ENCODE assay signal across 9 mouse cellular contexts in genomic region chr4:139643972-139644371, GRCm38 (mm10). TPM values are rescaled to one million over a fixed set of nuclear protein-coding genes. Genes with fewer than 3 reads are reported as not detected.
DNase-seq lines count a peak whose midpoint lies in the region; ATAC-seq and TF ChIP-seq lines count a peak whose summit lies in the region.
"Had no signal": no experiment of that assay in that cellular context is flagged by ENCODE, and none has a peak within 500 bp of the region (broad histone marks: within the 10 kb centered on the region; RNA-seq: fewer than 3 reads in every experiment).

No protein-coding gene starts in this region.

- peak; percentile 68 for DNase-seq in ES-E14 (ENCODE audit: low read depth, low spot score)
- DNase-seq in brain, adult 2 months (ENCODE audit: low read depth, low spot score), result peak; percentile 83
- DNase-seq in heart, postnatal 10 days, result peak; percentile 75 to 85
- DNase-seq in layer of hippocampus, postnatal 10 days (ENCODE audit: low spot score in 2 of 2), result peak; percentile 91 to 92
- DNase-seq in right cerebral cortex, postnatal 36 days (ENCODE audit: low spot score in 2 of 2), result peak; percentile 59 to 69
- peak; percentile 64 to 84 for DNase-seq in urinary bladder, postnatal 4 days (ENCODE audit: low spot score in 2 of 2)

- no peaks in the 10 kb centered on the region for H3K9me3 ChIP-seq in ES-E14 (ENCODE audit: control insufficient read depth, insufficient read depth, low read depth, low read length)

- ATAC-seq in megakaryocyte progenitor cell, adult 5-6 weeks (replicated peaks; ENCODE audit: poor library complexity), result peak; percentile 76

- intact Hi-C loops in heart, postnatal 10 days (cut with DNase I), result loop anchor here (1.0 to 2.0 kb wide), 2 partner anchors 27 to 214 kb away; no protein-coding TSS in a partner anchor

- H3K36me3 ChIP-seq in ES-E14 (ENCODE audit: control insufficient read depth, insufficient read depth, low read length, poor library complexity, severe bottlenecking), result peaks cover 34% of the 10 kb centered on the region

- peaks cover 0 to 28% of the 10 kb centered on the region in 2 experiments; a peak in 2 of 4 replicates for H3K4me1 ChIP-seq in ES-E14 (ENCODE audit: control insufficient read depth in 2 of 2, insufficient read depth in 2 of 2, low read length in 2 of 2, poor library complexity in 1 of 2)
- H3K4me1 ChIP-seq in embryonic fibroblast, embryonic 13.5 days (ENCODE audit: control insufficient read depth, insufficient read depth, low read length), result peaks cover 5% of the 10 kb centered on the region; the same call in 1 of the 2 replicates

- no peak overlapping the region for H3K4me3 ChIP-seq in ES-E14 (ENCODE audit: insufficient read depth in 1 of 2, low read depth in 1 of 2, low read length in 2 of 2, poor library complexity in 1 of 2, severe bottlenecking in 1 of 2)
- no peak overlapping the region for H3K4me3 ChIP-seq in embryonic fibroblast, embryonic 13.5 days (ENCODE audit: insufficient read depth, low read length)

- peak; percentile 96 for TF ChIP-seq CTCF in embryonic fibroblast, embryonic 13.5 days (IDR thresholded peaks at IDR 0.05; ENCODE audit: borderline replicate concordance, insufficient read depth, low read length)

- no peak overlapping the region for H3K9ac ChIP-seq in ES-E14 (ENCODE audit: insufficient read depth, low read depth, low read length, poor library complexity, severe bottlenecking)

- H3K27ac ChIP-seq in ES-E14 (ENCODE audit: insufficient read depth, low read depth, low read length, poor library complexity, severe bottlenecking), result no peak overlapping the region; the same call in 1 of the 2 replicates
- no peak overlapping the region for H3K27ac ChIP-seq in embryonic fibroblast, embryonic 13.5 days (ENCODE audit: insufficient read depth, low read length)

- TF ChIP-seq POLR2A in embryonic fibroblast, embryonic 13.5 days (IDR thresholded peaks at IDR 0.05; ENCODE audit: low read depth, low read length), result no peak

- in situ Hi-C loops in ES-E14 (cut with MboI; ENCODE audit: low sequenced_read_pairs in 2 of 2, unreplicated experiment in 2 of 2), result loop anchor here in 1 of 2 experiments (5.0 kb wide), 1 partner anchor 213 kb away; no protein-coding TSS in a partner anchor

TF ChIP-seq in ES-E14, 5 proteins besides CTCF, POLR2A, EP300 and RAD21:
- no peak for TF ChIP-seq CHD2 (IDR thresholded peaks at IDR 0.05; ENCODE audit: low read depth, low read length)
- no peak for TF ChIP-seq MAFK (IDR thresholded peaks at IDR 0.05; ENCODE audit: insufficient read depth, low read depth, low read length)
- no peak for TF ChIP-seq HCFC1 (IDR thresholded peaks at IDR 0.05; ENCODE audit: borderline replicate concordance, insufficient read depth, low read length)
- TF ChIP-seq ZC3H11A (IDR thresholded peaks at IDR 0.05; ENCODE audit: borderline replicate concordance, low read depth, low read length), result no peak; the same call in 1 of the 2 replicates
- TF ChIP-seq ZNF384 (IDR thresholded peaks at IDR 0.05; ENCODE audit: low read depth, low read length), result no peak
TF ChIP-seq in ES-E14: peak in this region for 0.

RNA-seq across cellular contexts. Expression of gene Tas1r2, which starts 9.4 kb away (rescaled TPM):
- 0.09 TPM in 1 of 2 replicates, not detected in the other for total RNA-seq in ES-E14 (2012; rRNA removed)
- not detected in 2 replicates for polyA plus RNA-seq in embryonic fibroblast, embryonic 13.5 days (2011; ENCODE audit: insufficient read length, low read depth, missing spikeins)
- total RNA-seq in heart, postnatal 10 days (2021), result not detected
- total RNA-seq in layer of hippocampus, postnatal 10 days (2021), result not detected
- total RNA-seq in megakaryocyte progenitor cell, adult 5-6 weeks (2015), result not detected in 2 replicates
- total RNA-seq in megakaryocyte progenitor cell, adult 5-6 weeks (2017), result not detected in 2 replicates
- total RNA-seq: layer of hippocampus, adult 8-10 months had no signal

RNA-seq across cellular contexts. Expression of gene Aldh4a1, which starts 21.3 kb away (rescaled TPM):
- 63.5 and 84.0 TPM in 2 replicates for total RNA-seq in ES-E14 (2012; rRNA removed)
- polyA plus RNA-seq in embryonic fibroblast, embryonic 13.5 days (2011; ENCODE audit: insufficient read length, low read depth, missing spikeins), result 27.0 and 40.9 TPM in 2 replicates
- 10 to 100 TPM; 15.6 to 15.7 TPM for total RNA-seq in heart, postnatal 10 days (2021)
- total RNA-seq in layer of hippocampus, postnatal 10 days (2021), result 10 to 100 TPM; 20.9 to 21.4 TPM
- total RNA-seq in megakaryocyte progenitor cell, adult 5-6 weeks (2015), result 11.1 and 14.7 TPM in 2 replicates
- total RNA-seq in megakaryocyte progenitor cell, adult 5-6 weeks (2017), result 20.0 and 22.3 TPM in 2 replicates

RNA-seq across cellular contexts. Expression of gene Gm21969, which starts 41.0 kb away (rescaled TPM):
- 0.09 and 0.16 TPM in 2 replicates for total RNA-seq in ES-E14 (2012; rRNA removed)
- not detected in 2 replicates for polyA plus RNA-seq in embryonic fibroblast, embryonic 13.5 days (2011; ENCODE audit: insufficient read length, low read depth, missing spikeins)
- not detected for total RNA-seq in heart, postnatal 10 days (2021)
- total RNA-seq in layer of hippocampus, postnatal 10 days (2021), result not detected
- total RNA-seq in megakaryocyte progenitor cell, adult 5-6 weeks (2015), result not detected in 2 replicates
- not detected in 2 replicates for total RNA-seq in megakaryocyte progenitor cell, adult 5-6 weeks (2017)
- total RNA-seq: layer of hippocampus, adult 8-10 months had no signal
